Mouse (Mus musculus): ENCODE results near the gene Gm4922. TPM values are rescaled to one million over a fixed set of nuclear protein-coding genes. Genes with fewer than 3 reads are reported as not detected.

The Gm4922 gene
- total RNA-seq, 2 experiments from 2014 or later: not detected

Other genes with a start within 250 kb of the Gm4922 start
- 1 to 10 TPM; 4.4 to 5.5 TPM for gene Hebp2, start 240.7 kb downstream of the Gm4922 start, total RNA-seq (2021)
- gene Arfgef3, start 42.8 kb downstream of the Gm4922 start, total RNA-seq (2021): 1 to 10 TPM; 2.1 TPM
- gene Perp, start 58.2 kb upstream of the Gm4922 start, total RNA-seq (2021): 100 to 1,000 TPM; 226 to 239 TPM
- 1 to 10 TPM; 3.0 to 3.3 TPM for gene Tnfaip3, start 228.9 kb upstream of the Gm4922 start, total RNA-seq (2021)

All from heart, postnatal 4 days (tissue).